In genomic region chr16:37814383-37814971, GRCm38 (mm10) we compare ENCODE assay signal across 9 mouse cellular contexts. TPM values are rescaled to one million over a fixed set of nuclear protein-coding genes. Genes with fewer than 3 reads are reported as not detected.
DNase-seq lines count a peak whose midpoint lies in the region; ATAC-seq and TF ChIP-seq lines count a peak whose summit lies in the region.
"Had no signal": no experiment of that assay in that cellular context is flagged by ENCODE, and none has a peak within 500 bp of the region (broad histone marks: within the 10 kb centered on the region; RNA-seq: fewer than 3 reads in every experiment).

No protein-coding gene starts in this region.

- whole genome bisulfite sequencing in forebrain, embryonic 14.5 days = 15% methylated on average over 7 of the region's 7 CpGs
- 15% methylated on average over 7 of the region's 7 CpGs for WGBS in large intestine, adult 2 months

- in situ Hi-C loops in ES-E14 (cut with MboI; ENCODE audit: low sequenced_read_pairs in 2 of 2, unreplicated experiment in 2 of 2) = no loop called here

- TF ChIP-seq POLR2A in brain, embryonic 14.5 days (IDR thresholded peaks at IDR 0.05; ENCODE audit: borderline replicate concordance, extremely low read depth, insufficient read depth, insufficient read length, poor library complexity, severe bottlenecking) = no peak

- H3K36me3 ChIP-seq in ES-E14 (ENCODE audit: control insufficient read depth, insufficient read depth, low read length, poor library complexity, severe bottlenecking) = peaks cover 4% of the 10 kb centered on the region; the same call in 1 of the 2 replicates
- peaks cover 8% of the 10 kb centered on the region; the same call in 1 of the 2 replicates for H3K36me3 ChIP-seq in forebrain, embryonic 14.5 days (ENCODE audit: control insufficient read depth, insufficient read depth, low read length)

- H3K9ac ChIP-seq in ES-E14 (ENCODE audit: insufficient read depth, low read depth, low read length, poor library complexity, severe bottlenecking) = no peak overlapping the region; the same call in 1 of the 2 replicates
- H3K9ac ChIP-seq in forebrain, embryonic 14.5 days (ENCODE audit: low read length) = no peak overlapping the region

- H3K9me3 ChIP-seq in ES-E14 (ENCODE audit: control insufficient read depth, insufficient read depth, low read depth, low read length) = no peaks in the 10 kb centered on the region
- H3K9me3 ChIP-seq in forebrain, embryonic 14.5 days (replicated peaks; ENCODE audit: control insufficient read depth, low read length) = no peaks in the 10 kb centered on the region

- H3K4me1 ChIP-seq in ES-E14 (ENCODE audit: control insufficient read depth in 2 of 2, insufficient read depth in 2 of 2, low read length in 2 of 2, poor library complexity in 1 of 2) = peaks cover 0 to 10% of the 10 kb centered on the region in 2 experiments; a peak in 2 of 4 replicates
- H3K4me1 ChIP-seq in forebrain, embryonic 14.5 days (ENCODE audit: control insufficient read depth, insufficient read depth, low read length) = peaks cover 7% of the 10 kb centered on the region; the same call in 1 of the 2 replicates

- DNase-seq in ES-E14 (ENCODE audit: low read depth, low spot score) = peak; percentile 28
- peak; percentile 97 for DNase-seq in brain, embryonic 14.5 days (ENCODE audit: low read depth)
- peak; percentile 95 for DNase-seq in forebrain, embryonic 14.5 days (ENCODE audit: low spot score)
- peak; percentile 67 for DNase-seq in heart, postnatal 25 days (ENCODE audit: low spot score)
- DNase-seq in large intestine, adult 2 months (ENCODE audit: low read depth, low spot score) = peak; percentile 35
- DNase-seq in lung, adult 18-20 months = peak; percentile 82 to 86
- peak; percentile 51 to 62 for DNase-seq in thymus, adult 18-20 months

- H3K27me3 ChIP-seq in forebrain, embryonic 14.5 days (replicated peaks; ENCODE audit: control insufficient read depth, insufficient read depth, low read length) = no peaks in the 10 kb centered on the region

- peak overlapping the region; percentile 33 for H3K4me2 ChIP-seq in forebrain, embryonic 14.5 days (ENCODE audit: low read length)

- peak; percentile 96 for ATAC-seq in forebrain, embryonic 14.5 days
- peak; percentile 57; the same call in 1 of the 2 replicates for ATAC-seq in neutrophil, adult 5-6 weeks (ENCODE audit: extremely low read depth, insufficient number of reproducible peaks, low FRiP score, poor library complexity, severe bottlenecking)

- intact Hi-C loops in heart, postnatal 25 days (cut with DNase I) = loop anchor here (1.0 to 10.0 kb wide), 4 partner anchors 133 to 707 kb away; partner anchors contain the start of genes Gtf2e1 and Rabl3

- H3K4me3 ChIP-seq in ES-E14 (ENCODE audit: insufficient read depth in 1 of 2, low read depth in 1 of 2, low read length in 2 of 2, poor library complexity in 1 of 2, severe bottlenecking in 1 of 2) = no peak overlapping the region
- no peak overlapping the region for H3K4me3 ChIP-seq in forebrain, embryonic 14.5 days (ENCODE audit: low read depth, low read length)

- TF ChIP-seq CTCF in brain, embryonic 14.5 days (IDR thresholded peaks at IDR 0.05; ENCODE audit: borderline replicate concordance, extremely low read depth, insufficient read depth, insufficient read length) = peak; percentile 67

- H3K27ac ChIP-seq in ES-E14 (ENCODE audit: insufficient read depth, low read depth, low read length, poor library complexity, severe bottlenecking) = no peak overlapping the region
- peak overlapping the region; percentile 56; the same call in 1 of the 2 replicates for H3K27ac ChIP-seq in forebrain, embryonic 14.5 days (ENCODE audit: low read depth, low read length)

TF ChIP-seq in ES-E14, 5 proteins besides CTCF, POLR2A, EP300 and RAD21:
- TF ChIP-seq MAFK (IDR thresholded peaks at IDR 0.05; ENCODE audit: insufficient read depth, low read depth, low read length) (no peak), ZNF384 (IDR thresholded peaks at IDR 0.05; ENCODE audit: low read depth, low read length) (peak; percentile 81)

RNA-seq across cellular contexts. Expression of gene Fstl1, which starts 37.8 kb away (rescaled TPM):
- 80.6 and 87.6 TPM in 2 replicates for total RNA-seq in ES-E14 (2012; rRNA removed)
- polyA plus RNA-seq in brain, embryonic 14.5 days (2012; rRNA removed) = 54.2 and 79.7 TPM in 2 replicates
- polyA plus RNA-seq in forebrain, embryonic 14.5 days (2014; fragmentation: Nextera tagmentation; extraction: Ambion mirVana) = 90.2 and 101 TPM in 2 replicates
- total RNA-seq in heart, postnatal 25 days (2021) = 100 to 1,000 TPM; 107 to 122 TPM
- polyA plus RNA-seq in large intestine, adult 2 months (2012; rRNA removed) = 13.8 and 18.8 TPM in 2 replicates
- total RNA-seq in neutrophil, adult 5-6 weeks (2017) = 0.12 and 0.47 TPM in 2 replicates

RNA-seq across cellular contexts. Expression of gene Gm36028, which starts 46.5 kb away (rescaled TPM):
- not detected in 2 replicates for total RNA-seq in ES-E14 (2012; rRNA removed)
- polyA plus RNA-seq in brain, embryonic 14.5 days (2012; rRNA removed) = 0.25 and 0.43 TPM in 2 replicates
- polyA plus RNA-seq in forebrain, embryonic 14.5 days (2014; fragmentation: Nextera tagmentation; extraction: Ambion mirVana) = 0.20 TPM in 1 of 2 replicates, not detected in the other
- total RNA-seq in heart, postnatal 25 days (2021) = under 1 TPM; 0.44 to 0.53 TPM
- polyA plus RNA-seq in large intestine, adult 2 months (2012; rRNA removed) = 0.10 TPM in 1 of 2 replicates, not detected in the other
- total RNA-seq in neutrophil, adult 5-6 weeks (2017) = not detected in 2 replicates
- total RNA-seq: layer of hippocampus, postnatal 25 days had no signal

RNA-seq across cellular contexts. Expression of gene Lrrc58, which starts 53.7 kb away (rescaled TPM):
- total RNA-seq in ES-E14 (2012; rRNA removed) = 23.2 and 29.8 TPM in 2 replicates
- polyA plus RNA-seq in brain, embryonic 14.5 days (2012; rRNA removed) = 21.9 and 32.2 TPM in 2 replicates
- 40.7 and 53.0 TPM in 2 replicates for polyA plus RNA-seq in forebrain, embryonic 14.5 days (2014; fragmentation: Nextera tagmentation; extraction: Ambion mirVana)
- 10 to 100 TPM; 64.0 to 70.1 TPM for total RNA-seq in heart, postnatal 25 days (2021)
- 4.2 and 6.6 TPM in 2 replicates for polyA plus RNA-seq in large intestine, adult 2 months (2012; rRNA removed)
- 13.5 and 15.7 TPM in 2 replicates for total RNA-seq in neutrophil, adult 5-6 weeks (2017)

Comparison
In these comparisons a context has a peak if more than half of its experiments do, and no peak if none do; other contexts are left out.
1. DNase-seq: peak in every context shown above with its lines; median percentile 97 in brain, embryonic 14.5 days; 95 in forebrain, embryonic 14.5 days; 84 in lung, adult 18-20 months; 67 in heart, postnatal 25 days; 56 in thymus, adult 18-20 months; 35 in large intestine, adult 2 months; 28 in ES-E14.
2. RNA of gene Fstl1, which starts 37.8 kb away (total RNA-seq): 107 to 122 TPM in heart, postnatal 25 days and 80.6 to 87.6 TPM in ES-E14; 0.12 to 0.47 TPM in neutrophil, adult 5-6 weeks; every median in the first group is over 10 times any median in the second.